In the genomic region with DNA sequence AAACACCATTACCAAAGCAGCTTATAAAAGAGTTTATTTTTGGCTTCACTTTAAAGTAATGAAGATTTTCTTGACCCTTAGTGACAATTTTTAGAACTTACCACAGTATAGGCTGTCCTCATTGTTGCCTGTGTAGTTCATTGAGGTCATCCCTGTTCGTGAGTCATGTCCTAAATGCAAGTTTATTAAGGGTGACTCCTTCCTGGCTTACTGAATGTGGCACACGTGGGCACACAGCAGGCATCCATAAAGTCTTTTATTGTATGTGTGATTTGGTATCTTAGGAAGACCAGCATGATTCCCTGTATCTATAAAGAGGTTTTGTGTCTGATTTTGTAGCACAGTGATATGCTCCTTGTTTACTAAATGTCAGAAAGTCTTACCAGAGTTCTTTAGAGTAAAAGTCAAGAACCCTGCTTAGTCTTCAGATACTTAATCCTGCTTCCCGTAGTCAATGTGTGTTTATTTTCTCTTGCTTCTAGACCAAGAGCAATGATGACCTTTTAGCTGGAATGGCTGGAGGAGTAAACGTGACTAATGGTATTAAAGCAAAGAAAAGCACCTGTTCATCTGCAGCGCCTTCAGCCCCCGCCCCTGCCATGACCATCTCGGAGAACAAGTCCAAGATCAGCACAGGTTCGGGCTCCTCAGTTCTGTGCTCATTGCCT, we compare ENCODE assay signal across 18 mouse cellular contexts. TPM values are rescaled to one million over a fixed set of nuclear protein-coding genes. Genes with fewer than 3 reads are reported as not detected.
DNase-seq lines count a peak whose midpoint lies in the region; TF ChIP-seq lines count a peak whose summit lies in the region.
"Had no signal": no experiment of that assay in that cellular context is flagged by ENCODE, and none has a peak within 500 bp of the region (broad histone marks: within the 10 kb centered on the region; RNA-seq: fewer than 3 reads in every experiment).

No protein-coding gene starts in this region.

- no peak for TF ChIP-seq POLR2A in small intestine, adult 2 months (IDR thresholded peaks at IDR 0.05; ENCODE audit: low read depth, low read length)

- peak; percentile 31 for DNase-seq in heart, adult 11 months
- DNase-seq in heart, embryonic 10.5 days (ENCODE audit: low spot score) = no peak
- DNase-seq in 416B (ENCODE audit: low read depth) (peak; percentile 30), adipocyte (ENCODE audit: low spot score) (peak; percentile 70)
- no peak for DNase-seq in embryo, embryonic 11 days
- no peak for DNase-seq in layer of hippocampus, postnatal 36 days
- DNase-seq: adrenal gland, postnatal 10 days; adrenal gland, postnatal 36 days; cerebellum, adult 11 months; cerebellum, postnatal 10 days; cerebellum, postnatal 36 days; gastrocnemius, postnatal 25 days; heart, adult 2 months; kidney, adult 18-20 months had no signal

- no peaks in the 10 kb centered on the region for H3K4me1 ChIP-seq in heart, embryonic 10.5 days
- peaks cover 6% of the 10 kb centered on the region; the same call in 1 of the 2 replicates for H3K4me1 ChIP-seq in small intestine, adult 2 months (ENCODE audit: control insufficient read depth, insufficient read depth, insufficient read length, low read length)
- H3K4me1 ChIP-seq: forebrain, embryonic 10.5 days; forebrain, embryonic 13.5 days; hindbrain, embryonic 13.5 days had no signal

- no peak overlapping the region for H3K27ac ChIP-seq in heart, embryonic 10.5 days
- H3K27ac ChIP-seq in small intestine, adult 2 months (ENCODE audit: insufficient read depth, low read depth, low read length) = peak overlapping the region; percentile 12; the same call in 1 of the 2 replicates
- H3K27ac ChIP-seq: forebrain, embryonic 10.5 days; forebrain, embryonic 13.5 days; heart, adult 2 months; hindbrain, embryonic 13.5 days had no signal

- no peaks in the 10 kb centered on the region for H3K27me3 ChIP-seq in heart, embryonic 10.5 days (ENCODE audit: insufficient read depth, poor library complexity, severe bottlenecking)
- H3K27me3 ChIP-seq in small intestine, adult 2 months (ENCODE audit: control insufficient read depth, insufficient read depth, low read length) = no peaks in the 10 kb centered on the region
- H3K27me3 ChIP-seq: forebrain, embryonic 13.5 days; hindbrain, embryonic 13.5 days had no signal

- WGBS in heart, embryonic 10.5 days = 87% methylated on average over 8 of the region's 8 CpGs
- 30% methylated on average over 8 of the region's 8 CpGs for WGBS in small intestine, adult 2 months

- TF ChIP-seq CTCF in small intestine, adult 2 months (IDR thresholded peaks at IDR 0.05; ENCODE audit: extremely low read depth, insufficient read length, insufficient replicate concordance, low read depth, low read length) = no peak

- peaks cover 62% of the 10 kb centered on the region for H3K36me3 ChIP-seq in heart, embryonic 10.5 days
- peaks cover 56% of the 10 kb centered on the region for H3K36me3 ChIP-seq in small intestine, adult 2 months (ENCODE audit: control insufficient read depth, insufficient read depth, low read length)

- no peaks in the 10 kb centered on the region for H3K9me3 ChIP-seq in heart, embryonic 10.5 days
- H3K9me3 ChIP-seq: forebrain, embryonic 10.5 days; forebrain, embryonic 13.5 days; hindbrain, embryonic 13.5 days had no signal

- no peak overlapping the region for H3K4me3 ChIP-seq in heart, embryonic 10.5 days
- no peak overlapping the region for H3K4me3 ChIP-seq in small intestine, adult 2 months (ENCODE audit: low read depth, low read length)
- H3K4me3 ChIP-seq: forebrain, embryonic 10.5 days; forebrain, embryonic 13.5 days; heart, adult 2 months; hindbrain, embryonic 13.5 days had no signal

RNA-seq across cellular contexts. Expression of a gene that starts 28.8 kb away (rescaled TPM):
- 27.4 and 27.5 TPM in 2 replicates for polyA plus RNA-seq in heart, embryonic 10.5 days (2016; fragmentation: Nextera tagmentation; extraction: Ambion mirVana)
- polyA plus RNA-seq in small intestine, adult 2 months (2012; rRNA removed) = 16.2 and 48.2 TPM in 2 replicates
- 10 to 100 TPM; 40.9 to 48.0 TPM for total RNA-seq in layer of hippocampus, postnatal 36 days (2021)

Comparison
In these comparisons a context has a peak if more than half of its experiments do, and no peak if none do; other contexts are left out.
1. DNase-seq: peak in heart, adult 11 months (single experiment), 416B (single experiment) and adipocyte (single experiment); none in heart, embryonic 10.5 days (single experiment), embryo, embryonic 11 days (single experiment) and layer of hippocampus, postnatal 36 days (0 of 2).